Mouse (Mus musculus): ENCODE data around the gene Il15. TPM values are rescaled to one million over a fixed set of nuclear protein-coding genes. Genes with fewer than 3 reads are reported as not detected.

The Il15 gene
- polyA plus RNA-seq, 1 experiment from 2014 or later = 2.8 TPM

GRCm38 (mm10) chr8:82391258-82391657 lies 11.8 kb downstream of the Il15 start:
- Histone ChIP-seq H3K36me3 (no peaks in the 10 kb centered on the region), H3K4me2 (replicated peaks) (no peak overlapping the region), H3K4me1 (no peaks in the 10 kb centered on the region), H3K4me3 (no peak overlapping the region), H3K27ac (no peak overlapping the region), H3K27me3 (no peaks in the 10 kb centered on the region), H3K9me3 (no peaks in the 10 kb centered on the region), H3K9ac (no peak overlapping the region)
- ATAC-seq (ENCODE audit: low FRiP score, low read depth) = no peak

GRCm38 (mm10) chr8:82388356-82388902 lies 14.6 kb downstream of the Il15 start:
- Histone ChIP-seq H3K4me3 (no peak overlapping the region), H3K36me3 (no peaks in the 10 kb centered on the region), H3K4me1 (no peaks in the 10 kb centered on the region), H3K27ac (no peak overlapping the region), H3K9ac (no peak overlapping the region), H3K4me2 (replicated peaks) (no peak overlapping the region), H3K9me3 (no peaks in the 10 kb centered on the region), H3K27me3 (no peaks in the 10 kb centered on the region)
- WGBS = 77% methylated on average over 1 of the region's 1 CpGs
- no peak for ATAC-seq (ENCODE audit: low FRiP score, low read depth)

- H3K4me2 ChIP-seq (replicated peaks) = no peak overlapping the region
- 68% methylated on average over 1 of the region's 1 CpGs for WGBS
- H3K36me3 ChIP-seq = no peaks in the 10 kb centered on the region
- no peak for ATAC-seq (ENCODE audit: low FRiP score, low read depth)
- no peak overlapping the region for H3K9ac ChIP-seq
- no peak overlapping the region for H3K4me3 ChIP-seq
- H3K4me1 ChIP-seq = no peaks in the 10 kb centered on the region
- H3K27me3 ChIP-seq = no peaks in the 10 kb centered on the region
- H3K9me3 ChIP-seq = no peaks in the 10 kb centered on the region
- H3K27ac ChIP-seq = no peak overlapping the region
Measured at GRCm38 (mm10) chr8:82387614-82388013, 15.4 kb downstream of the Il15 start.

DNA sequence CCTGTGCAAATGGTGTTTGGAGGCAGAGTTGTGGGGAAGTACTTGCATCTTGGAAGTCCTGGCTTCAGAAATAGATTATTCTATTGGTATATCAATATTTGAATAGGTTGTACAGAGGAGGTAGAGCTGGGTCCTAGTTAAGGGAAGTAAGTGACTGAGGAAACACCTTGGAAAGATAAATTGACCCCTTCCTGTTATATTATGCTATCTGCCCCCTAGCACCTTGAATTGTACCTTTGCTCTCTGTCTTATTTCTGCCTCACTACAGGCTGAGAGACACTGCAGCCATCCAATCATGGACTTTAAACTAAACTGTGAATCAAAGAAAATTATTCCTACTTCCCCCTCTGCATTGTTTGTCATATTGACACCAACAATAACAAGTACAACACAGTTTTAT lies 17.2 kb downstream of the Il15 start:
- ATAC-seq (ENCODE audit: low FRiP score, low read depth) = no peak
- H3K4me1 ChIP-seq = no peaks in the 10 kb centered on the region

DNA sequence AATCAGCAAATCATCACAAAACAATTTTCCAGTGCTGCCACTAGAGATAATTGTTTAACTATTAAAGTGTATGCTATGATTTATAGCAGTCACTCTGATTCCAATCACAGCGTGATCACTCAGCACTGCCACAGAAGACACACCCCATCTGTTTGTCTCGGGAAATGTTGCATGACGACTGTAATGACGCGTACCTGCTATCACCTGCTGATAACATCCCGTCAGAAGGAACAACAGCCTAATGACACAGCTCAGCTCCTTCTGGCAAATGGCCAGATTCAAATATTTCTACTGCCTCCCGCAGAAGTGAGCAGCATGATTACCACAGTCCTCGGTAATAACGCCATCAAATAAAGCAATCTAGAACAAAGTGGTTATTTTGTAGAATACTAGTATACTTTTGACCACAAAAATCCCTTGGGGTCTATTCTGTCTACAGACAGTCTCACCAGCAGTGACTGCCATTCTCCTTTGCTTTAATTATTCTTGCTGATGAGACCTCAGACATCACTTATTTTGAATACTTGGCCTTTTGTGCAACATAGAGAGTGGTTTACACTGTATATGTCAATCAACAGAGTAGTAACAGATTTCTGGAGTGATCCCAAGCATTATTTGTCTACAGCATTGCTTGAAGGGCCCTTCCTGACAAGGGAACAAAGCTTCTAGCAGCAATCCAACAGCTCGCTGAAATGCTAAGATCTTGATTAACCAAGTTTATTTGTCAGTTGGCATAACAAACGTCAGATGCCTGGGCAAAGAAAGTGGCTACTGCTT lies 18.4 kb downstream of the Il15 start:
- Histone ChIP-seq H3K4me3 (no peak overlapping the region), H3K36me3 (no peaks in the 10 kb centered on the region), H3K4me1 (no peaks in the 10 kb centered on the region), H3K4me2 (replicated peaks) (no peak overlapping the region), H3K9ac (no peak overlapping the region), H3K9me3 (no peaks in the 10 kb centered on the region), H3K27ac (no peak overlapping the region), H3K27me3 (no peaks in the 10 kb centered on the region)
- no peak for ATAC-seq (ENCODE audit: low FRiP score, low read depth)
- WGBS = 64% methylated on average over 11 of the region's 11 CpGs

More for the DNA sequence above, 17.2 kb downstream of the Il15 start:
- Histone ChIP-seq H3K36me3 (no peaks in the 10 kb centered on the region), H3K4me3 (no peak overlapping the region), H3K9ac (no peak overlapping the region), H3K4me2 (replicated peaks) (no peak overlapping the region), H3K27ac (no peak overlapping the region), H3K27me3 (no peaks in the 10 kb centered on the region), H3K9me3 (no peaks in the 10 kb centered on the region)

GRCm38 (mm10) chr8:82383346-82383745 lies 19.7 kb downstream of the Il15 start:
- Histone ChIP-seq H3K4me2 (replicated peaks) (no peak overlapping the region), H3K9ac (no peak overlapping the region), H3K4me3 (no peak overlapping the region), H3K27ac (no peak overlapping the region), H3K27me3 (no peaks in the 10 kb centered on the region), H3K36me3 (no peaks in the 10 kb centered on the region), H3K4me1 (no peaks in the 10 kb centered on the region), H3K9me3 (no peaks in the 10 kb centered on the region)
- 78% methylated on average over 3 of the region's 3 CpGs for WGBS
- ATAC-seq (ENCODE audit: low FRiP score, low read depth) = no peak

- Histone ChIP-seq H3K4me2 (replicated peaks) (no peak overlapping the region), H3K27ac (no peak overlapping the region), H3K27me3 (no peaks in the 10 kb centered on the region), H3K4me1 (no peaks in the 10 kb centered on the region), H3K4me3 (no peak overlapping the region), H3K9ac (no peak overlapping the region), H3K36me3 (no peaks in the 10 kb centered on the region), H3K9me3 (no peaks in the 10 kb centered on the region)
- WGBS = 59% methylated on average over 2 of the region's 2 CpGs
- no peak for ATAC-seq (ENCODE audit: low FRiP score, low read depth)
Measured at GRCm38 (mm10) chr8:82382316-82382715, 20.7 kb downstream of the Il15 start.

DNA sequence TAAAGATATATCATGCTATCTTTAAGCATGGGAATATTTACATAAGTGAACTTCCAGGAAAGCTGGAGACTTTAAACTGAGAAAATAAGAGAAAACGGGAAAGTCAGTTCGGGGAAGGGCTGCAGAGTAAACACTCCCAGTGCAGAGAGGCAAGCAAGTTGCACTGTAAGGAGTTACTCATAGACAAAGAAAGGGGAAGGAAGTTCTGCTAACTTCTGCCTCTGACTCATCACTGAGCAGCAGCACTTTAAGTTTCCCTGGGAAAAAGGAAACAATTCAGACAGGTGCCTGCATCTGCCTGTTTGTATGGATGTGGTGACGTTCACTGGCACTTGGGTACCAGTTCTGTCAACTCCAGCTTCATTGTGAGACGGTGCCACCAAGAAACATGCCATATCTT lies 28.6 kb downstream of the Il15 start:
- Histone ChIP-seq H3K4me2 (replicated peaks) (no peak overlapping the region), H3K27me3 (no peaks in the 10 kb centered on the region)

DNA sequence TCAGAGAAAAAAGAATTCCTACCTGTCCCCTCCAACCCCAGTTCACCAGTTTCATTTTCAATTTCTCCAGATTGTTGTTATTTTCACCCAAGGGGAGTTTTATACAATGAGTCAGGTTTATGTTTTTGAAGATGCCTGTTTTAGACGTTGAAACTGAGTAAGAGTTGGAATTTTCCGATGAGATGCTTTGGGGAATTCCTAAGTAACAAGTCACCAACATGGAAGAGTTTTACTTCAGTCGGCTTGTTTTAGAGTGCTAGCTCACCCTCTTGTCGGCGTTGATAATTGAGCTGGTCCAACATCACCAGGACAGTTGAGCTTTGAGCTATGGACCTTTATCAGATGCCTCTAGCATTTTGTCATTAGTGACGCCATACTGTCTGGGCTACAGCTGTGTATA lies 30.2 kb downstream of the Il15 start:
- Histone ChIP-seq H3K9ac (no peak overlapping the region), H3K36me3 (no peaks in the 10 kb centered on the region), H3K9me3 (no peaks in the 10 kb centered on the region), H3K4me3 (no peak overlapping the region), H3K27ac (no peak overlapping the region), H3K4me1 (no peaks in the 10 kb centered on the region), H3K4me2 (replicated peaks) (no peak overlapping the region), H3K27me3 (no peaks in the 10 kb centered on the region)
- no peak for ATAC-seq (ENCODE audit: low FRiP score, low read depth)
- WGBS = 85% methylated on average over 6 of the region's 6 CpGs

More for the DNA sequence above, 28.6 kb downstream of the Il15 start:
- H3K9ac ChIP-seq = no peak overlapping the region
- ATAC-seq (ENCODE audit: low FRiP score, low read depth) = no peak
- H3K9me3 ChIP-seq = no peaks in the 10 kb centered on the region
- no peak overlapping the region for H3K27ac ChIP-seq
- H3K4me3 ChIP-seq = no peak overlapping the region
- WGBS = 83% methylated on average over 4 of the region's 4 CpGs
- no peaks in the 10 kb centered on the region for H3K4me1 ChIP-seq
- H3K36me3 ChIP-seq = no peaks in the 10 kb centered on the region

DNA sequence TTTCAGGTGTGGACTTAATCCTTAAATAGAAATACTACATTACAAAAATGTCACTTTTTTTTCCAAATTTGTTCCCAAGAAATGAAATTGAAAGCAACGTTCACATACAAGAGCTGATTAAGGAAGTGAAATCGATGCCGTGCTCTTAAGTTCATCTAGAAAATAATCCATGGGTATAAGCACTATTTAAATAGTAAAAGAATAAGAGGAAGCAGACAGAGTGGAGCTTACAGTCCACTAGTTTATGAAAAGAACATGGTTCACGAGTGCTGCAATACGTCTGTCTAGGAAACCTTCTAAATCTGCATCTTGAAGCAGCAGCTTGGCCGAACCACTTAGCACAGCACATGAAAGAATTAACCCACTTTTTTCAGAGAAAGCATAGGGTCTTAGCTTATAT lies 32.4 kb downstream of the Il15 start:
- Histone ChIP-seq H3K27me3 (no peaks in the 10 kb centered on the region), H3K4me2 (replicated peaks) (no peak overlapping the region), H3K4me1 (no peaks in the 10 kb centered on the region), H3K36me3 (no peaks in the 10 kb centered on the region), H3K9me3 (no peaks in the 10 kb centered on the region), H3K9ac (no peak overlapping the region), H3K27ac (no peak overlapping the region), H3K4me3 (no peak overlapping the region)
- 87% methylated on average over 6 of the region's 6 CpGs for WGBS
- ATAC-seq (ENCODE audit: low FRiP score, low read depth) = no peak

DNA sequence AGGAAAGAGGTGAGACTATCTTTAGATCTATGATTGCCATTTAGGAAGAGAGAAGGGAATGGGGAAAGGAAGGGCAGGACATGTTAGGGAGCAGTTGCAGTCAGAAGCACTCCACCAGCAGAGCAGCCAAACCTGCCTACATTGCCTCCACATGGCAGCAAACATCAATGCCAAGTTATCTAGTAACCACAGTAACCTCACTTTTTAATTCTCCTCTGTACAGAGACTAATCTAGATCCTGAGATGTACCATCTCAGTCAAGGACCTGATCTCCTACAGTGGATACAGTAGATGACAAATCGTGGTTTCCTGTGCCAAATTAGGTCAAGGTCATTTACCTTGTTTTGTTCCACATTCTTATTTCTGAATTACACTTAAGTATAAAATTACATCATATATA lies 42.0 kb downstream of the Il15 start:
- Histone ChIP-seq H3K4me3 (no peak overlapping the region), H3K36me3 (no peaks in the 10 kb centered on the region), H3K4me2 (replicated peaks) (no peak overlapping the region), H3K9me3 (no peaks in the 10 kb centered on the region), H3K27ac (no peak overlapping the region), H3K27me3 (no peaks in the 10 kb centered on the region), H3K9ac (no peak overlapping the region), H3K4me1 (no peaks in the 10 kb centered on the region)
- no peak for ATAC-seq (ENCODE audit: low FRiP score, low read depth)
- 80% methylated on average over 1 of the region's 1 CpGs for WGBS

- Histone ChIP-seq H3K9ac (no peak overlapping the region), H3K27ac (no peak overlapping the region), H3K27me3 (no peaks in the 10 kb centered on the region), H3K4me3 (no peak overlapping the region), H3K4me2 (replicated peaks) (no peak overlapping the region), H3K9me3 (no peaks in the 10 kb centered on the region), H3K36me3 (no peaks in the 10 kb centered on the region), H3K4me1 (0 out of 2 replicates have a peak, but pooled peaks cover 7% of the 10 kb centered on the region)
- no peak for ATAC-seq (ENCODE audit: low FRiP score, low read depth)
- WGBS = 33% methylated on average over 2 of the region's 2 CpGs
Measured at GRCm38 (mm10) chr8:82356091-82356490, 46.9 kb downstream of the Il15 start.

Measured in limb, embryonic 13.5 days (tissue).